Mouse (Mus musculus): Measurements from ENCODE around the gene Tex22.

DNA sequence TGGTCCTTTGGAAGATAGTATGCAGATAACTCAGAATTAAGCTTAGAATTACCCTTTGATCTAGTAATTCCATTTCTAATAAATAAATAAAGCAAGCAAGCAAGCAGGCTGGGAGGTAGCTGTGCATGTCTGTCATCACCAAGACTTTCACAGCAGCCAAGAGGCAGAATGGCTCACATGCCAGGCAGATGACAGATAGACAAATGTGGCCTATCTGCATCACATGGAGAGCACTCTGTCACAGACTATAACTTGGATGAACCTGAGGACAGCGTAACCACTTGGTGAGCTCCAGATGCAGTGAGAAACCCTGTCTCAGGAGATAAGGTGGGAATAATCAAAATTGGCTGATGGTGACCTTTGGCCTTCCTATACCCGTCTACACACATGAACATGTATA lies 39.2 kb upstream of the Tex22 start:
- TF ChIP-seq CTCF (IDR thresholded peaks at IDR 0.05; ENCODE audit: low read depth) (no peak), EP300 (IDR thresholded peaks at IDR 0.05; ENCODE audit: low read depth) (0 out of 2 replicates have a peak, but pooled peaks have one; percentile 25)

Data from heart, postnatal 0 days (tissue).